In genomic region chr9:22324579-22324978, GRCm38 (mm10) we compare ENCODE assay signal across 19 mouse cellular contexts. TPM values are rescaled to one million over a fixed set of nuclear protein-coding genes. Genes with fewer than 3 reads are reported as not detected.
DNase-seq lines count a peak whose midpoint lies in the region; ATAC-seq and TF ChIP-seq lines count a peak whose summit lies in the region.
"Had no signal": no experiment of that assay in that cellular context is flagged by ENCODE, and none has a peak within 500 bp of the region (broad histone marks: within the 10 kb centered on the region; RNA-seq: fewer than 3 reads in every experiment).

No protein-coding gene starts in this region.

- WGBS in midbrain, postnatal 0 days: 100% methylated on average over 1 of the region's 1 CpGs

- peak; percentile 44 to 55 for DNase-seq in spleen, postnatal 36 days (ENCODE audit: low spot score in 2 of 2)
- DNase-seq in spleen, postnatal 14 days (ENCODE audit: low spot score in 2 of 2): no peak
- no peak for DNase-seq in MEL (ENCODE audit: low read depth, low spot score)
- peak; percentile 86 for DNase-seq in splenic B cell, adult 2 months (ENCODE audit: low read depth, low spot score)
- DNase-seq in adrenal gland, adult 2 months: no peak
- no peak for DNase-seq in midbrain, postnatal 0 days (ENCODE audit: low spot score)
- DNase-seq: adrenal gland, adult 8-10 months; adrenal gland, postnatal 14 days; adrenal gland, postnatal 36 days; cerebellum, adult 11-12 months; cerebellum, adult 2 months; cerebellum, adult 9-10 months; cerebellum, postnatal 10 days; cerebellum, postnatal 25 days; forebrain, postnatal 0 days had no signal

- no peaks in the 10 kb centered on the region for H3K27me3 ChIP-seq in MEL (ENCODE audit: control insufficient read depth in 1 of 2, insufficient read depth in 2 of 2, low read length in 2 of 2)
- H3K27me3 ChIP-seq in splenic B cell, adult 2 months (ENCODE audit: control insufficient read depth, insufficient read depth, low read length, poor library complexity, severe bottlenecking): 0 out of 2 replicates have a peak, but pooled peaks cover 2% of the 10 kb centered on the region
- H3K27me3 ChIP-seq in midbrain, postnatal 0 days (ENCODE audit: insufficient read depth, low read length): no peaks in the 10 kb centered on the region
- H3K27me3 ChIP-seq: embryonic facial prominence, embryonic 12.5 days; forebrain, embryonic 13.5 days; forebrain, embryonic 15.5 days had no signal

- H3K9ac ChIP-seq in MEL (ENCODE audit: control insufficient read depth, low read depth, low read length, poor library complexity, severe bottlenecking): no peak overlapping the region
- H3K9ac ChIP-seq in midbrain, postnatal 0 days (replicated peaks; ENCODE audit: low read length, poor library complexity, severe bottlenecking): no peak overlapping the region
- H3K9ac ChIP-seq: embryonic facial prominence, embryonic 12.5 days; forebrain, embryonic 13.5 days; forebrain, embryonic 15.5 days; forebrain, postnatal 0 days had no signal

- H3K4me2 ChIP-seq in midbrain, postnatal 0 days (ENCODE audit: low read depth, low read length, poor library complexity, severe bottlenecking): no peak overlapping the region
- H3K4me2 ChIP-seq: embryonic facial prominence, embryonic 12.5 days; forebrain, embryonic 13.5 days; forebrain, embryonic 15.5 days had no signal

- H3K4me1 ChIP-seq in MEL (ENCODE audit: control insufficient read depth in 1 of 2, insufficient read depth in 2 of 2, low read length in 2 of 2): peaks cover 20 to 31% of the 10 kb centered on the region in 2 experiments
- H3K4me1 ChIP-seq in midbrain, postnatal 0 days (ENCODE audit: insufficient read depth, low read length): no peaks in the 10 kb centered on the region

- H3K27ac ChIP-seq in MEL (ENCODE audit: control insufficient read depth, low read depth, low read length): no peak overlapping the region
- no peak overlapping the region for H3K27ac ChIP-seq in midbrain, postnatal 0 days (ENCODE audit: low read depth, low read length)
- H3K27ac ChIP-seq: embryonic facial prominence, embryonic 10.5 days; embryonic facial prominence, embryonic 12.5 days; forebrain, embryonic 13.5 days; forebrain, embryonic 15.5 days had no signal

- no peak for TF ChIP-seq EP300 in MEL (IDR thresholded peaks at IDR 0.05; ENCODE audit: low read depth in 1 of 2, low read length in 2 of 2)

- no peak for TF ChIP-seq POLR2A in MEL (IDR thresholded peaks at IDR 0.05; ENCODE audit: control insufficient read depth in 1 of 2, insufficient read depth in 1 of 2, low read depth in 1 of 2, low read length in 2 of 2, poor library complexity in 1 of 2)

- no peaks in the 10 kb centered on the region for H3K9me3 ChIP-seq in MEL (replicated peaks; ENCODE audit: insufficient read depth, low read length)
- no peaks in the 10 kb centered on the region for H3K9me3 ChIP-seq in midbrain, postnatal 0 days (ENCODE audit: low read length)
- H3K9me3 ChIP-seq: embryonic facial prominence, embryonic 10.5 days; embryonic facial prominence, embryonic 12.5 days; forebrain, embryonic 13.5 days; forebrain, embryonic 15.5 days had no signal

- no peak for TF ChIP-seq CTCF in MEL (IDR thresholded peaks at IDR 0.05 in 2 of 3, conservative IDR thresholded peaks at IDR 0.05 in 1 of 3; ENCODE audit: control insufficient read depth in 1 of 3, insufficient read depth in 1 of 3, low read depth in 2 of 3, low read length in 3 of 3, poor library complexity in 1 of 3, severe bottlenecking in 1 of 3)
- TF ChIP-seq CTCF in midbrain, postnatal 0 days (IDR thresholded peaks at IDR 0.05): no peak

- peaks cover 0 to 20% of the 10 kb centered on the region in 2 experiments; a peak in 2 of 4 replicates for H3K36me3 ChIP-seq in MEL (ENCODE audit: control insufficient read depth in 1 of 2, insufficient read depth in 2 of 2, low read length in 2 of 2)
- H3K36me3 ChIP-seq in splenic B cell, adult 2 months (ENCODE audit: control insufficient read depth, insufficient read depth, low read length, poor library complexity, severe bottlenecking): no peaks in the 10 kb centered on the region
- no peaks in the 10 kb centered on the region for H3K36me3 ChIP-seq in midbrain, postnatal 0 days (ENCODE audit: insufficient read depth, low read length)
- H3K36me3 ChIP-seq: embryonic facial prominence, embryonic 12.5 days; forebrain, embryonic 15.5 days had no signal

- no peak for TF ChIP-seq RAD21 in MEL (IDR thresholded peaks at IDR 0.05; ENCODE audit: low read depth, low read length)

- ATAC-seq in midbrain, postnatal 0 days (ENCODE audit: low FRiP score): no peak
- ATAC-seq: forebrain, embryonic 13.5 days; forebrain, embryonic 15.5 days; forebrain, postnatal 0 days had no signal

- no peak overlapping the region for H3K4me3 ChIP-seq in MEL (ENCODE audit: control insufficient read depth in 1 of 2, insufficient read depth in 1 of 2, low read depth in 2 of 2, low read length in 2 of 2)
- H3K4me3 ChIP-seq in midbrain, postnatal 0 days (ENCODE audit: low read depth, low read length): no peak overlapping the region
- H3K4me3 ChIP-seq: embryonic facial prominence, embryonic 10.5 days; embryonic facial prominence, embryonic 12.5 days; forebrain, embryonic 13.5 days; forebrain, embryonic 15.5 days had no signal

- no peaks in the 10 kb centered on the region; the same call in 1 of the 2 replicates for H3K79me2 ChIP-seq in MEL (ENCODE audit: control insufficient read depth, insufficient read depth, low read length, poor library complexity)

TF ChIP-seq in MEL, 35 proteins besides CTCF, POLR2A, EP300 and RAD21:
- TF ChIP-seq GABPA (IDR thresholded peaks at IDR 0.05; ENCODE audit: low read depth, low read length) (0 out of 2 replicates have a peak, but pooled peaks have one; percentile 5), ZMIZ1 (IDR thresholded peaks at IDR 0.05; ENCODE audit: low read depth, low read length) (no peak), E2F4 (IDR thresholded peaks at IDR 0.05; ENCODE audit: borderline replicate concordance, low read depth, low read length) (no peak), ZC3H11A (IDR thresholded peaks at IDR 0.05; ENCODE audit: low read depth, low read length) (no peak), CHD1 (IDR thresholded peaks at IDR 0.05; ENCODE audit: low read depth, low read length) (no peak), TAL1 (IDR thresholded peaks at IDR 0.05; ENCODE audit: low read length) (no peak), ZNF384 (IDR thresholded peaks at IDR 0.05; ENCODE audit: low read depth, low read length) (no peak), MEF2A (IDR thresholded peaks at IDR 0.05; ENCODE audit: extremely low read depth, insufficient replicate concordance, low read depth, low read length, poor library complexity, severe bottlenecking) (no peak), SMC3 (IDR thresholded peaks at IDR 0.05; ENCODE audit: low read depth, low read length) (no peak)
TF ChIP-seq in MEL: peak in this region for 1.

RNA-seq across cellular contexts. Expression of gene Zfp810, which starts 17.1 kb away (rescaled TPM):
- not detected in 2 replicates for total RNA-seq in MEL (2012; rRNA removed)
- polyA plus RNA-seq in MEL (2012; ENCODE audit: insufficient read depth in 1 of 2, insufficient read length in 2 of 2, low read depth in 1 of 2, low replicate concordance in 2 of 2, missing spikeins in 1 of 2): under 1 TPM in 1 of 2 experiments, not detected in 1; 0.13 TPM
- total RNA-seq in adrenal gland, adult 2 months (2021): 10 to 100 TPM in 1 of 2 experiments, 1 to 10 TPM in 1; 5.7 to 11.0 TPM
- polyA plus RNA-seq in adrenal gland, adult 2 months (2012; rRNA removed): 1.8 and 2.2 TPM in 2 replicates
- 31.1 and 37.8 TPM in 2 replicates for total RNA-seq in midbrain, postnatal 0 days (2014; rRNA removed)
- polyA plus RNA-seq in midbrain, postnatal 0 days (2015; fragmentation: Nextera tagmentation; extraction: Ambion mirVana): 24.9 and 27.5 TPM in 2 replicates

Comparison
In these comparisons a context has a peak if more than half of its experiments do, and no peak if none do; other contexts are left out.
1. DNase-seq: peak in spleen, postnatal 36 days (2 of 2) and splenic B cell, adult 2 months (single experiment); none in spleen, postnatal 14 days (0 of 2), MEL (single experiment), adrenal gland, adult 2 months (single experiment) and midbrain, postnatal 0 days (single experiment).